Mouse (Mus musculus): ENCODE results near the gene Clpx. TPM values are rescaled to one million over a fixed set of nuclear protein-coding genes. Genes with fewer than 3 reads are reported as not detected.
"Not testable (repeated sequence)": the region's sequence is repeated elsewhere in the genome, so short reads cannot be mapped to it uniquely, and the experiment has no call there.

Gene Clpx
- total RNA-seq, 2 experiments from 2014 or later = 29.0 to 66.6 TPM

DNA sequence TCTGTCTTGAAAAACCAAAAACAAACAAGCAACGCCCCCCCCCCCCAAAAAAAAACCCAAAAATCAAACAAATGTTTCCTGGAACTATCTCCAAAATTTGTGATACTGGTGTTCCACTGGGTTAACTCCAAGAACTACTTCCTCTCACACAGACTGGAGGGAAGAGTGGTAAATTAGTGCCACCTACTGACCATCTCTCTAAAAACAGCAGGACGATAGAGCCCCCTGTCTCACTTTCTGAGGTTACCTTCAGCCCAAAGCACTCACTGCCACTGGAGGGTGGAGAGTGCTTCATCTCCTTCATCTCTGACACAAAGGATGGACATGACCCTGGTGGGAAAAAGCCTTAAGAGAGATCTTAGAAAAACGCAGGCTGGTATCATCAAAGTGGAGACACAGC, 10.8 kb upstream of the Clpx start:
- 0 out of 2 replicates have a peak, but pooled peaks have one; percentile 52 for ATAC-seq (replicated peaks; ENCODE audit: low FRiP score, low TSS enrichment, poor library complexity, severe bottlenecking)

DNA sequence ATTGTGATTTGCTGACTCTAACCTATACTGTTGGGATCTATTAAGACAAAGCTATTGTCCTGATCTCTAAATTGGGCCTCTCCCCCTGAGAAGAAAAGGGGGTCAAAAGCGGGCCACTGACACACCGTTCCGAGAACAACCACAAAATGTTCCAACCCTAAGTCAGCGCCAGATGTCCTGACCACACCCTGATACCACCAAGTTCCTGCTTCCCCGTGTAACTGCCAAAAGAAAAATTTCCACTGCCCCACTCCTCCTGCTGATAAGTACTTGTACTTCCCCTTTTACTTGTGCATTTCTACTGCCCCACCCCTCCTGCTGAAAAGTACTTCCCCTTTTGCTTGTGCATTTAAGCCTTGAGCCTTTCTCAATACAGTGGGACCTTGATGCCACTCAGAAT, 5.8 kb upstream of the Clpx start:
- ATAC-seq (replicated peaks; ENCODE audit: low FRiP score, low TSS enrichment, poor library complexity, severe bottlenecking) = not testable (repeated sequence)

DNA sequence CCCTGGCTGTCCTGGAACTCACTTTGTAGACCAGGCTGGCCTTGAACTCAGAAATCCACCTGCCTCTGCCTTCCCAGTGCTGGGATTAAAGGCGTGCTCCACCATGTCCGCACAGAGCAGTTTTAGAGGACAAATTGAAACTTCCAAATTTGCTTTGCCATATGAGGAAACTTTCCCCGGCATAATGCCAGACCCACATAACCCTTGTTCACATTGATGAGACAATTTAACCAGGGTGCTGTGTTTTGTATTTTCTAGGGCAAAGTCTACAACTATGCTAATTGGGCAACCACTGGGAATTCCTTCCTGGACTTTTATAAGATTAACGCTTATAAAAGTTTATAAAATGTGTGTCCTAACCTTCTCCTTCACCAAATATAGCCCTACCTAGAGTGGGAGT, 4.1 kb upstream of the Clpx start:
- ATAC-seq (replicated peaks; ENCODE audit: low FRiP score, low TSS enrichment, poor library complexity, severe bottlenecking) = no peak

- no peak for ATAC-seq (replicated peaks; ENCODE audit: low FRiP score, low TSS enrichment, poor library complexity, severe bottlenecking)
Observed at GRCm38 (mm10) chr9:65292421-65292820, 1.6 kb upstream of the Clpx start.

DNA sequence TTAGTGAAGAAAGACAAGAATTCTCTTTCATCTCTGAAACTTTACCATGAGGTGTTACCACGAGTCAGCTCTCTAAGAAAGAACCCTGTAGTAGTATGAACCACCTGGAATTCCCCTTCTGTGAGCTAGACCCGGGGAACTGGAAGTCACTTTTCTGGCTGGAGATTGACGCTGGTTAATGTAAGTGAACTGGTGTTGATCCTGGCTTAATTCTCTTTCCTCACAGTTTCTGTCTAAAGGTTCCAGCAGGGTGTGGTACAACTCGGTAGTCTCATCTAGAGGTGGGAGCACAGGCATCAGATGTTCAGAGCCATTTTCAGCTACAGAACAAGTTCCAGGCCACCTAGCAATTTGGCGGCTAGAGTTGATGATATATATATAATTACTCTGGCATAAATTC, 941 bp upstream of the Clpx start:
- no peak for ATAC-seq (replicated peaks; ENCODE audit: low FRiP score, low TSS enrichment, poor library complexity, severe bottlenecking)

DNA sequence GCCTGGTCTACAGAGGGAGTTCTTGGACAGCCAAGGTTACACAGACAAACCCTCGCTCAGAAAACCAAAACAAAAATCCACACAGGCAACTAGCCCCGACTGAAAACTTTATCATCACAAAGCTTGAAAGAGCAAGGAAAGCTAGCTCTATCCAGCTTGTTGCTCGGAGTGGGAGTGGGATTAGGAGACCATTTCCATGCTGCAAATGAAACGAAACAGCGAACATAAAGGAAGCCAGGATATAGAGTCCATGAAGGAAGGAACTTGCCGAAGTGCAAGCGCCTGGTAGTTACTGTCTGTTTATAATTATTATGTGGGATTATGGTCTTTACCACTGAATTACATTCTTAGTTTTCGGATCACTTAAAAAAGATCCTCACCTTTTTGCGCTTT, 484 bp upstream of the Clpx start:
- ATAC-seq (replicated peaks; ENCODE audit: low FRiP score, low TSS enrichment, poor library complexity, severe bottlenecking) = no peak

DNA sequence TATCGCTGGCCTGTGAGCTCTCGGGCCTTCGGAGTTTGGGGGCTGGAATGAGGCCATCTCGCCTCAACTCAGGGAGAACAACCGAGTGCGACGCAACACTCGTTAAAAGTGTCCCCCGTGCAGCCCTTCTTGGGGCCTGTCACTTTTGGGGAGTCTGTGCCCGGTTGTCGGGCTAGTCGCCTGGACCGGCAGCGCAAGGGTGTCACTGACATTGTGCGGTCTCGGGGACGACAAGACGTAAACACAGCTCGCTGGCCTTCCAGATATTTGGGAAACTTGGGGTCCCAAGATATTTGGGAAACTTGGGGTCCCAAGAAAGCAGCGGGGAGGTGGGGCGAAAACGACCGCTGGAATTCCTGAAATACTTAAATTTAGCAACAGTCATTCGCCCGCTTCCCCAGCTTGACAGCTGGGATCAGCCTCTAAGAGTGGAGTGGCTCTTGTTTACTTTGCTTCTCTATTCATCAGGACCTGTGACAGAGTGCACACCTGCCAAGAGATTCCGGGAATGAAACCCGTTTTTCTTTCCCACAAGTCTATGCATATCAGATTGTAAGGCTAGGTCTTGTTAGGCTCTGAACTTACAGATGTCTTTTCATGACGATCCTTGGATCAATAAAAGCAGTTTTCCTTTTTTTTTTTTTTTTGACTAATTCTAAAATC, 787 bp downstream of the Clpx start:
- ATAC-seq (replicated peaks; ENCODE audit: low FRiP score, low TSS enrichment, poor library complexity, severe bottlenecking) = peak; percentile 43

GRCm38 (mm10) chr9:65297056-65297455, 3.0 kb downstream of the Clpx start:
- no peak for ATAC-seq (replicated peaks; ENCODE audit: low FRiP score, low TSS enrichment, poor library complexity, severe bottlenecking)

DNA sequence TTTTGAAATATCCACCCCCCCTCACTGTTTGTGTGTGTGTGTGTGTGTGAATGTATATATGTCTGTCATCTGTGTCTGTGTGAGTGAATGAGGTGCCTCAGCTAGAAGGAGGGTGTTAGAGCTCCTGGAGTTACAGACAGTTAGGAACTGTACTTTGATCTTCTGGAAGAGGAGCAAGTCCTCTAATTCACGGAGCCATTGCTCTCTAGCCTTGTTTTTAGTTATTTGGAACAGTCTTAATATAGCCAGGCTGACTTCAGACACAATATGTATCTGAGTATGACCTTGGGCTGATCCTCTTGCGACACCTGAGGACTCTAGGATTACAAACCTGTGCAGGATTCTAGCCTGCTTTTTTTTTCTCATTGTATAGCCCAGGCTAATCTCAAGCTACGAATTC, 4.7 kb downstream of the Clpx start:
- ATAC-seq (replicated peaks; ENCODE audit: low FRiP score, low TSS enrichment, poor library complexity, severe bottlenecking) = no peak

GRCm38 (mm10) chr9:65299650-65300049, 5.6 kb downstream of the Clpx start:
- ATAC-seq (replicated peaks; ENCODE audit: low FRiP score, low TSS enrichment, poor library complexity, severe bottlenecking) = no peak

DNA sequence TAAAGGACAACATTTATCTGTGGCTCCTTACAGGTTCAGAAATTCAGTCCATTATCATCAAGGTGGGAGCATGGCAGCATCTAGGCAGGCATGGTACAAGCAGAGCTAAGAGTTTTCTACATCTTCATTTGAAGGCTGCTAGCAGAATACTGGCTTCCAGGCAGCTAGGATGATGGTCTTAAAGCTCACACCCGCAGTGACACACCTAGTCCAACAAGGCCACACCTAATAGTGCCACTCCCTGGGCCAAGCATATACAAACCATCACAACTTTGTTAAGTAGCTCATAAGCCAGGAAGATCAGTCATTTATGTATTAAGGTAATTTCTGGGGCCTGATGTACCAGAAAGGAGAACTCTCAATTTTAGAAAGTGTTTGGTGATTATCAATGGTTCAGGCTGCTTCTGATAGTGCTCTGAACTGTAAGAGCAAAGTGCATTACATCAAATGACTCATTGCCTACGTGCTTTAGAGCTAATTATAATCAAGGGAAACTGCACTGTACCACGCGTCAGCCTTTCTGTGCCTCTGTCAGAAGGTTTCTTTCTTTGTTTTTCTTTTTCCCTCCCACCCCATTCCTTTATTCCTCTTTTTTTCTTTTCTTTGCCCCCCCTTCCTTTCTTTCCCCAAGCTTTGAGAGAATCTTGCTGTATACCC, 8.4 kb downstream of the Clpx start:
- ATAC-seq (replicated peaks; ENCODE audit: low FRiP score, low TSS enrichment, poor library complexity, severe bottlenecking) = no peak

- ATAC-seq (replicated peaks; ENCODE audit: low FRiP score, low TSS enrichment, poor library complexity, severe bottlenecking) = no peak
Observed at GRCm38 (mm10) chr9:65303586-65303985, 9.5 kb downstream of the Clpx start.

- ATAC-seq (replicated peaks; ENCODE audit: low FRiP score, low TSS enrichment, poor library complexity, severe bottlenecking) = no peak
Observed at GRCm38 (mm10) chr9:65304300-65304699, 10.2 kb downstream of the Clpx start.

- ATAC-seq (replicated peaks; ENCODE audit: low FRiP score, low TSS enrichment, poor library complexity, severe bottlenecking) = no peak
Observed at GRCm38 (mm10) chr9:65306672-65307071, 12.6 kb downstream of the Clpx start.

DNA sequence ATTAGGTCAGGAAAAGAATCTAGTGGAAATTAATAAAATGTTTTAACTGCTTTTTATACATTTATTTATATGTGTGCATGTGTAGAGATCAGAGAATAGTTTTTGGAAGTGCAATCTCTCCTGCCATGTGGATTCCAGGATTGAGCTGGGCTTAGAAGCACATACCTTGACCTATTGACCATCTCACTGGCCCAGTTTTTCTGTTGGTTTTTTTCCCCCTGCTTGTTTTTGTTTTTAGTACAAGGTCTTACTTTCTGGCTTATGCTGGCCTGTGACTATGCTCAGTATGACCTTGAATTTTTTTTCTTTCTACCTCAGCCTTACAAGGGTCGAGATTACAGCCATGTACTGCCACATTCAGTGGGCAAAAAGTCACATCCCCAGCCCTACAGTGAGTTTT, 14.0 kb downstream of the Clpx start:
- no peak for ATAC-seq (replicated peaks; ENCODE audit: low FRiP score, low TSS enrichment, poor library complexity, severe bottlenecking)

DNA sequence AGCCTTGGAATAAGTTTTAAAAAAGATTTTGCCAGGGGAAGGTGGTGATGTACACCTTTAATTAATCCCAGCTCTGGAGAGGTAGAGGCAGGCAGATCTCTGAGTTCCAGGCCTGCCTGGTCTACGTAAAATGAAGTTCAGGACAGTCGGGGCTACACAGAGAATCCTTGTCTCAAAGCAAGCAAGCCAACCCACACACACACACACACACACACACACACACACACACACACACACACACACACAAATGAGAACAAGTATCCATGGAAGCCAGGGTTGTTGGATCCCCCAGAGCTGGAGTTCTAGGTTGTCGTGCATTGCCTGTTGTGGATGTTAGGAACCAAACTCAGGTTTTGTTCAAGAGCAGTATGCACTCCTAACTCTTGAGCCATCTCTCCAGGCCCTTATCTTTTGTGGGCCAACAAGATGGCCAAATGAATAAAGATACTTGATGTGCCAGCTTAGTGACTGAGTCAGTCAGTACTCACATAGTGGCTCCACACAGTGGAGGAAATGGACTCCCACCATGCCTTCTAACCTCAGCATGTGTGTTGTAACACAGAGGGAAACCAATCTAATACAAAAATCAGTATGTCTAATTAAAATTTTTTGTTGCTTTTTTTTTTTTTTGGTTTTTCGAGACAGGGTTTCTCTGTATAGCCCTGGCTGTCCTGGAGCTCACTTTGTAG, 18.8 kb downstream of the Clpx start:
- ATAC-seq (replicated peaks; ENCODE audit: low FRiP score, low TSS enrichment, poor library complexity, severe bottlenecking) = no peak

DNA sequence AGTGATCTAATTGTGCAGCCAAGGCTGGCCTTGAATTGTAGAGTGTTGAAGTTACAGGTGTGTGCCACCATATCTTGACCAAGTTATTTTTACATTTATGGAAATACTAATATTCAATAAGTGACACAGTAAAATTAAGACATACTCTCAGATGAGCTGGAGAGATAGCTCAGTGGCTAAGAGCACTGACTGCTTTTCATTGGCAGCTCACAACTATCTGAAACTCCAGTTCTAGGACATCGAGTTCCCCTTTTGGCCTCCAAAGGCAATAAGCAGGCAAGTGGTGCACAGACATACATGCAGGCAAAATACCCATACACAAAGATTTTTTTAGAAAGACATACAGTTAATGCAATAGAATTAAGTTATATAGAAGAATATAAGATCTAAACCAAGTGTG, 19.8 kb downstream of the Clpx start:
- ATAC-seq (replicated peaks; ENCODE audit: low FRiP score, low TSS enrichment, poor library complexity, severe bottlenecking) = no peak

DNA sequence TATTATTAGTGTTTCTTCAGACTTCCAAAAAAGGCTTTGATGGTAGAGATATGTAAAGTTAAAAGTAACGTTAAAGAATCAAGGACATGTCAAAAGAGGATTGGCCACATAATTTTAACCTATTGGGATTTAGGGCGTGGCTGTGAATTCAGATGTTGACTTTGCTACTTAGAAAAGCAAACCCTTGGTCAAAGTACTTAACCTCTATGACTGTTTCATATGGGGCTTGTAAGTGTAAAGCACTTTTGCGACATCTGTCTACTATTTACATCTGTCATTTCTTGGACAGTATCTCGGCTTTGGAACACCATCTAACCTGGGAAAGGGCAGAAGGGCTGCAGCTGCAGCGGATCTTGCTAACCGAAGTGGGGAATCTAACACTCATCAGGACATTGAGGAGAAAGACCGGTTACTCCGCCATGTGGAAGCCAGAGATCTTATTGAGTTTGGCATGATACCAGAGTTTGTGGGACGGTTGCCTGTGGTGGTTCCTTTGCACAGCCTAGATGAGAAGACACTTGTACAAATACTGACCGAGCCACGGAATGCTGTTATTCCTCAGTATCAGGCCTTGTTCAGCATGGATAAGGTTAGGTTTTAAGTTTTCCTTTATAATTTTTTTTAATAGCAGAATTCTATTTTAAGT, 28.3 kb downstream of the Clpx start:
- ATAC-seq (replicated peaks; ENCODE audit: low FRiP score, low TSS enrichment, poor library complexity, severe bottlenecking) = no peak

DNA sequence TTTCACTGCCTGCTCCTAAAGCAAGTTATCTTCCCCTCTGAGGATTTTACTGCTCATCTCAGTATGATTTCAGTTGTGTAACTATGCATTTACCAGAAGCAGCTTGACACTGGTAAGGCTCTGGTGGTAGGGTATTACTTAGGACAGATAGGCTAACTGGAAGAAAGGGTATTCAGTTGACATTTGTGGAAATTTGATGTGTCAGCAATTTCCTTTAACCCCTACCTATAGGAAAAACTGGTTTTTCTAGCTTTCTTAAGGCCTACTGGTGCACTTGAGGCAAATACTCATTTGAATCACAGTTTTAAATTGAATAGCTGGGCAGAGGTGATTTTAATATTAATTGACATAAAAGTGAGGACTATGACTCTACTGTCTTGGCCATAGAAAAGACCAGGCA, 31.9 kb downstream of the Clpx start:
- ATAC-seq (replicated peaks; ENCODE audit: low FRiP score, low TSS enrichment, poor library complexity, severe bottlenecking) = no peak

DNA sequence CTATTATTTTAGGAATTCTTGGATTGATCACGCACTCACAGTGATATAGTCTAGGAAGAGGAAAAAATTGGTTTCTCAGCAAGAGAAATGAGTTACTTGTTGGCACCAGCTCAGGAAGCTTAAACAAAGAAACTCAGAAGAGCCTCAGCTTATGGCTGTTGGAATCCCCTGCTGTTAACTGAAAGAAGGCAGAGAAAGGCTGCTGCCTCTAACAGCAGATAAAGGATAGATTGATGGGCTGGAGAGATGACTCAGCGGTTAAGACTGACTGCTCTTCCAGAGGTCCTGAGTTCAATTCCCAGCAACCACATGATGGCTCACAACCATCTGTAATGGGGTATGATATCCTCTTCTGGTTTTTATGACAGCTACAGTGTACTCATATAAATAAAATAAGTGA, 33.3 kb downstream of the Clpx start:
- no peak for ATAC-seq (replicated peaks; ENCODE audit: low FRiP score, low TSS enrichment, poor library complexity, severe bottlenecking)
